Mouse (Mus musculus): ENCODE data around the gene Pcsk6. TPM values are rescaled to one million over a fixed set of nuclear protein-coding genes. Genes with fewer than 3 reads are reported as not detected.

Gene Pcsk6
- polyA plus RNA-seq, 1 experiment from 2014 or later: 6.1 TPM

DNA sequence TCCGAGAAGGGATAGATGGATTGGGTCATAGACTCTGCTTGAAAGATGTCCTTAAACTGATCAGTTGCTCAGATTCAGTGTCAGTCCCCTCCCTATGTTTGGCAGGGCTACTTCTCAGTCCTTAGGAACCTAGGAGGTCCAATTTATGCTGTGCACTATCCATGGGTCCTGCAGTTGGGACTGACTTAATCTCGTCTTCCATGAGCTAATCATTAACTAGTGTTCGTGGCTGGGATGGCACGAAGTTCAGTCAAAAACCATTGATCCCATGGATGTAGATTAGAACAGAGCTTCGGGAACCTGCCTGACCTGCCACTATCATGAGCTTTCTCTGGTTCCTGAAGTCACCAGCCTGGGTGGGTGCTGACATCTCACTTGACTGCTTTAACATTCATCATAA, 96.6 kb downstream of the Pcsk6 start:
- H3K4me3 ChIP-seq (ENCODE audit: low read depth, low read length): no peak overlapping the region
- H3K4me1 ChIP-seq (ENCODE audit: control insufficient read depth, insufficient read depth, low read length): no peaks in the 10 kb centered on the region
- no peaks in the 10 kb centered on the region for H3K36me3 ChIP-seq (ENCODE audit: control insufficient read depth, insufficient read depth, low read length)
- H3K27ac ChIP-seq (ENCODE audit: low read depth, low read length): no peak overlapping the region
- H3K27me3 ChIP-seq (ENCODE audit: control insufficient read depth, insufficient read depth, low read length): no peaks in the 10 kb centered on the region; the same call in 1 of the 2 replicates
- H3K9ac ChIP-seq (ENCODE audit: low read depth, low read length): no peak overlapping the region
- ATAC-seq (replicated peaks; ENCODE audit: insufficient number of reproducible peaks, low FRiP score, low TSS enrichment): no peak
- H3K9me3 ChIP-seq (replicated peaks; ENCODE audit: control insufficient read depth, low read length): no peaks in the 10 kb centered on the region
- H3K4me2 ChIP-seq: no peak overlapping the region
- WGBS (ENCODE audit: insufficient replicate concordance): 76% methylated on average over 5 of the region's 5 CpGs

DNA sequence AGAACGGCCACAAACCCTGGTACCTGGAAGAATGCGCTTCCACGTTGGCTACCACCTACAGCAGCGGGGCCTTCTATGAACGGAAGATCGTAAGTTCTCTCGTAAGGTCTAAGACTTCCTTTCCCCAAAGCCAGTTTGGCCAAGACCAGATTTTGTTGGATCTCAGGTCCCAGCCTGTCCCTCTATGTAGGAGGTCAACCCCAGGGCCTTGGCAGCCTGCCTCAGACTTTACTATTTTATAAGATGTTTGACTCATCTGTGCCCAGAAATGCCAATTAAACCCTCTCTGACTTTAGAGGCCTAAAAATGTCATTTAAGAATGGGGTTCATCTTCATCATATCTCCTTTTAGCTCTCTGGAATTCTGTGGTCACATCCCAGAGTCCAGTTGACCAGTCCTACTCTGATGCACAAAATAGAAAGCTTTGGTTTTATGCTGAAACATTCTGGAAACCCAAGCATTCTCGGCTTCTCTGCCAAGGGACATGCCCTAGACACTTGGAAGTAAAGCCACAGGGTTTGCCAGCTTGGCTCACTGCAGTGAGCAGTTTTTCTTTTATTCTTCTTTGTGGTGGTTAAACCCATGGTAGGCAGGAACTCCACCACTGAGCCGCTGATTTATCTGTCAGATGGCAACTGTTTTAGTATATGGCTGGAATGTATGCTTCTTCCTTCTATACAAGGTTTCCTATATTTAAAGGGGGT, 97.8 kb downstream of the Pcsk6 start:
- H3K9ac ChIP-seq (ENCODE audit: low read depth, low read length): no peak overlapping the region
- H3K36me3 ChIP-seq (ENCODE audit: control insufficient read depth, insufficient read depth, low read length): no peaks in the 10 kb centered on the region
- no peak overlapping the region for H3K4me3 ChIP-seq (ENCODE audit: low read depth, low read length)
- 92% methylated on average over 9 of the region's 9 CpGs for WGBS (ENCODE audit: insufficient replicate concordance)
- no peaks in the 10 kb centered on the region; the same call in 1 of the 2 replicates for H3K27me3 ChIP-seq (ENCODE audit: control insufficient read depth, insufficient read depth, low read length)
- H3K4me1 ChIP-seq (ENCODE audit: control insufficient read depth, insufficient read depth, low read length): no peaks in the 10 kb centered on the region
- no peak for ATAC-seq (replicated peaks; ENCODE audit: insufficient number of reproducible peaks, low FRiP score, low TSS enrichment)
- H3K4me2 ChIP-seq: no peak overlapping the region
- H3K9me3 ChIP-seq (replicated peaks; ENCODE audit: control insufficient read depth, low read length): 0 out of 2 replicates have a peak, but pooled peaks cover 3% of the 10 kb centered on the region
- H3K27ac ChIP-seq (ENCODE audit: low read depth, low read length): no peak overlapping the region

DNA sequence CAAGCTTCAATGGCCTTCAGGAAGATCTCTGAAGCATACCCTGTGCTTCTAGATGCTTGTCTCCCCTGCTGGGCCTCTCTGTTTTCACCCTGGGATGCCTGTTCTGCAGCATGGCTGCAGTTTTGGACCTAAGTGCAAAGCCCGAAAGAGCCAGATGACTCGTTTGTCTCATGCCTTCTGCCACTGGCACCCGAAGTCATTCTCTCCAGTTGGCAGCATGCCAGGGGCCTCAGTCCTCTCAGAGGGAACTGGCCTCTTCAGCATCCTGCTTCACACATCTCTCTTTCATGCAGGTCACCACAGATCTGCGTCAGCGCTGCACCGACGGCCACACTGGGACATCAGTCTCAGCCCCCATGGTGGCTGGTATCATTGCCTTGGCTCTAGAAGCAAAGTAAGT, 101.1 kb downstream of the Pcsk6 start:
- no peak overlapping the region for H3K27ac ChIP-seq (ENCODE audit: low read depth, low read length)
- WGBS (ENCODE audit: insufficient replicate concordance): 79% methylated on average over 7 of the region's 7 CpGs
- no peaks in the 10 kb centered on the region for H3K4me1 ChIP-seq (ENCODE audit: control insufficient read depth, insufficient read depth, low read length)
- H3K36me3 ChIP-seq (ENCODE audit: control insufficient read depth, insufficient read depth, low read length): no peaks in the 10 kb centered on the region
- no peak overlapping the region for H3K9ac ChIP-seq (ENCODE audit: low read depth, low read length)
- no peaks in the 10 kb centered on the region for H3K27me3 ChIP-seq (ENCODE audit: control insufficient read depth, insufficient read depth, low read length)
- no peak for ATAC-seq (replicated peaks; ENCODE audit: insufficient number of reproducible peaks, low FRiP score, low TSS enrichment)
- H3K4me2 ChIP-seq: no peak overlapping the region
- no peak overlapping the region for H3K4me3 ChIP-seq (ENCODE audit: low read depth, low read length)
- H3K9me3 ChIP-seq (replicated peaks; ENCODE audit: control insufficient read depth, low read length): 0 out of 2 replicates have a peak, but pooled peaks cover 3% of the 10 kb centered on the region

DNA sequence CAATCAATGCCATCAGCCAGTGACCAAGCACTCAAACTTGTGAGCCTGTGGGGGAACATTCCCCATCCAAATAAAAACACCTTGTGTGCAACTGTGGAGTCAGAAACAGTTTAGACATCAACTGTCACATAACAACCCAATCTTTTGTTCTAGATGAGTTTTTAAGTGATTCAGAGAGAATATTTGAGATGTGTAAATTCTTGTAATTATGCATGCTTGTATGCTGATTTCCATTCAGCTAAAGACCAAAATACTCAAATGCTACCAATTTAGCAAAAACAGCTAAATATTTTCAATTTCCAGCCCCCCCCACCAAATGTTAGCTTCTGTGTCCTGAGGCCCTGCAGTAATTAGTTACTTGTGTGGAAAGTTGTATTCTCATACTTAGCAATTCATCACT, 102.9 kb downstream of the Pcsk6 start:
- no peak for ATAC-seq (replicated peaks; ENCODE audit: insufficient number of reproducible peaks, low FRiP score, low TSS enrichment)
- Histone ChIP-seq H3K4me3 (ENCODE audit: low read depth, low read length) (no peak overlapping the region), H3K36me3 (ENCODE audit: control insufficient read depth, insufficient read depth, low read length) (no peaks in the 10 kb centered on the region), H3K27ac (ENCODE audit: low read depth, low read length) (no peak overlapping the region), H3K9ac (ENCODE audit: low read depth, low read length) (no peak overlapping the region), H3K9me3 (replicated peaks; ENCODE audit: control insufficient read depth, low read length) (0 out of 2 replicates have a peak, but pooled peaks cover 3% of the 10 kb centered on the region), H3K4me1 (ENCODE audit: control insufficient read depth, insufficient read depth, low read length) (no peaks in the 10 kb centered on the region), H3K4me2 (no peak overlapping the region), H3K27me3 (ENCODE audit: control insufficient read depth, insufficient read depth, low read length) (no peaks in the 10 kb centered on the region)

DNA sequence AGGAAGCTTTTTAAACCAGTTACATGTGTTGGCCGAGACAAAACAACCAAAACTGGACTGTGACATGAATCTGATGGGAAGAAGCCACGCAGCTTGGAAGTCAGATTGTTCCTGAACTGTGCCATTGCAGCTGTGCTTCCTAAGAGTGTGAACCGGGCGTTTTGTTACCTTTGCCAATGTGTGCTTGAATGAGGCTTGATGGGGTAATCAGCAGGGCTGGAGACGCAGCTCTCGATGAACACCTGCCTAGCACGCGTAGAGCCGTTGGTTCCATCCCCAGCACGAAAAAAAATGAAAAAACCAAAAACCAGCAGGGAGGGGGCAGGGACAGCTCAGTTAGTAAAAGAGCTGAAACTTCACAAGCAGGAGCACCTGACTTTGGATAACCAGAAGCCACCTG, 109.8 kb downstream of the Pcsk6 start:
- Histone ChIP-seq H3K9ac (ENCODE audit: low read depth, low read length) (no peak overlapping the region), H3K27ac (ENCODE audit: low read depth, low read length) (no peak overlapping the region), H3K9me3 (replicated peaks; ENCODE audit: control insufficient read depth, low read length) (no peaks in the 10 kb centered on the region), H3K36me3 (ENCODE audit: control insufficient read depth, insufficient read depth, low read length) (no peaks in the 10 kb centered on the region), H3K4me1 (ENCODE audit: control insufficient read depth, insufficient read depth, low read length) (no peaks in the 10 kb centered on the region), H3K4me2 (no peak overlapping the region), H3K4me3 (ENCODE audit: low read depth, low read length) (no peak overlapping the region), H3K27me3 (ENCODE audit: control insufficient read depth, insufficient read depth, low read length) (peaks cover 8% of the 10 kb centered on the region; the same call in 1 of the 2 replicates)
- 83% methylated on average over 10 of the region's 10 CpGs for WGBS (ENCODE audit: insufficient replicate concordance)
- ATAC-seq (replicated peaks; ENCODE audit: insufficient number of reproducible peaks, low FRiP score, low TSS enrichment): no peak

DNA sequence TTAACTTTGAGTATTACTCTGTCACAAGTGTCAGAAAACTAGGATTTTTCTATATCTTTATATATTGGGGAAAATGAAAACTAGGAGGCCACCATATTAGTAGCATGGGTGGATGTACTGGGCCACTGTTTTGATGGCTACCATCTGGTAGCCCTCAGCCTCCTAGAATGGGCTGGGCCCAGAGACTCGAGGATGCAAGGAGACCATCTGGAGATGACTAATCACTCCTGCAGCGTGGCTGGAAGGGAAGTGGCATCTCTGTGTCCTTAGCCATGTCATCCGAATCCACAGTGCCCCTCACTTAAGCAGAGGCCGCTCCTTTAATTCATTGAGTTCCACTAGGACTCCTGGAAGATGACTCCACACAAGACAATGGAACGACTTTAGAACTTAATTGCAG, 115.8 kb downstream of the Pcsk6 start:
- Histone ChIP-seq H3K27me3 (ENCODE audit: control insufficient read depth, insufficient read depth, low read length) (peaks cover 2% of the 10 kb centered on the region; the same call in 1 of the 2 replicates), H3K36me3 (ENCODE audit: control insufficient read depth, insufficient read depth, low read length) (no peaks in the 10 kb centered on the region), H3K4me2 (no peak overlapping the region), H3K4me1 (ENCODE audit: control insufficient read depth, insufficient read depth, low read length) (no peaks in the 10 kb centered on the region), H3K27ac (ENCODE audit: low read depth, low read length) (no peak overlapping the region), H3K9me3 (replicated peaks; ENCODE audit: control insufficient read depth, low read length) (no peaks in the 10 kb centered on the region), H3K9ac (ENCODE audit: low read depth, low read length) (no peak overlapping the region), H3K4me3 (ENCODE audit: low read depth, low read length) (no peak overlapping the region)
- no peak for ATAC-seq (replicated peaks; ENCODE audit: insufficient number of reproducible peaks, low FRiP score, low TSS enrichment)
- WGBS (ENCODE audit: insufficient replicate concordance): 70% methylated on average over 5 of the region's 5 CpGs

DNA sequence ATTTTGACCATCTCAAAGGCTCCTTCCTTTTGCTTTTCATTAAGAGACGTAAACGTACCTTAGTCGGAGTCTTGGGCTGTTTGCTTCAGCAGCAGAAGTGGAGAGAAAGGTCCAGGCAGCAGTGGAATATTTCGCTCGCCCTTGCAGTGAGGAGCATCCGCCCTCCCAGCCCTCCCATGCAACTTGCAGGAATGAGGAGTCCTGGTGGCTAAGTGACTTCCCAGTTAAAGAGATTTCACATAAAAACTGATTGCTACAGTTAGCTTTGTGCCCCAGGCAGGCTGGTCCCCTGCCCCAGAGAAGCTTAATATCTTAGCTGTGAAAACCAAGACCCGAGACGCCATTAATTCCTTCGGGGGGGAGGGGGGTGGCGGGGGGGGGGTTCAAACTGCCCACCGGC, 116.4 kb downstream of the Pcsk6 start:
- 77% methylated on average over 11 of the region's 11 CpGs for WGBS (ENCODE audit: insufficient replicate concordance)
- no peak overlapping the region for H3K27ac ChIP-seq (ENCODE audit: low read depth, low read length)
- no peaks in the 10 kb centered on the region for H3K9me3 ChIP-seq (replicated peaks; ENCODE audit: control insufficient read depth, low read length)
- H3K4me2 ChIP-seq: no peak overlapping the region
- H3K4me3 ChIP-seq (ENCODE audit: low read depth, low read length): no peak overlapping the region
- no peaks in the 10 kb centered on the region for H3K36me3 ChIP-seq (ENCODE audit: control insufficient read depth, insufficient read depth, low read length)
- H3K27me3 ChIP-seq (ENCODE audit: control insufficient read depth, insufficient read depth, low read length): no peaks in the 10 kb centered on the region; the same call in 1 of the 2 replicates
- H3K9ac ChIP-seq (ENCODE audit: low read depth, low read length): no peak overlapping the region
- ATAC-seq (replicated peaks; ENCODE audit: insufficient number of reproducible peaks, low FRiP score, low TSS enrichment): no peak
- no peaks in the 10 kb centered on the region for H3K4me1 ChIP-seq (ENCODE audit: control insufficient read depth, insufficient read depth, low read length)

GRCm38 (mm10) chr7:65978996-65979823, 117.7 kb downstream of the Pcsk6 start:
- no peak for ATAC-seq (replicated peaks; ENCODE audit: insufficient number of reproducible peaks, low FRiP score, low TSS enrichment)

More at GRCm38 (mm10) chr7:65978996-65979823, 117.7 kb downstream of the Pcsk6 start:
- Histone ChIP-seq H3K4me1 (ENCODE audit: control insufficient read depth, insufficient read depth, low read length) (no peaks in the 10 kb centered on the region), H3K4me3 (ENCODE audit: low read depth, low read length) (no peak overlapping the region), H3K27ac (ENCODE audit: low read depth, low read length) (no peak overlapping the region), H3K9me3 (replicated peaks; ENCODE audit: control insufficient read depth, low read length) (no peaks in the 10 kb centered on the region), H3K36me3 (ENCODE audit: control insufficient read depth, insufficient read depth, low read length) (no peaks in the 10 kb centered on the region), H3K27me3 (ENCODE audit: control insufficient read depth, insufficient read depth, low read length) (no peaks in the 10 kb centered on the region; the same call in 1 of the 2 replicates), H3K4me2 (no peak overlapping the region), H3K9ac (ENCODE audit: low read depth, low read length) (no peak overlapping the region)
- 71% methylated on average over 11 of the region's 11 CpGs for WGBS (ENCODE audit: insufficient replicate concordance)
